Comparison of ENCODE assay signal across 18 mouse cellular contexts in genomic region chr2:35625007-35625380, GRCm38 (mm10).
DNase-seq lines count a peak whose midpoint lies in the region; ATAC-seq lines count a peak whose summit lies in the region.
"Had no signal": no experiment of that assay in that cellular context is flagged by ENCODE, and none has a peak within 500 bp of the region (broad histone marks: within the 10 kb centered on the region; RNA-seq: fewer than 3 reads in every experiment).

No protein-coding gene starts in this region.

- H3K4me2 ChIP-seq in heart, embryonic 14.5 days (ENCODE audit: low read length): peak overlapping the region; percentile 81; the same call in 1 of the 2 replicates
- H3K4me2 ChIP-seq in limb, embryonic 13.5 days (replicated peaks): peak overlapping the region; percentile 80; the same call in 1 of the 2 replicates
- H3K4me2 ChIP-seq: forebrain, embryonic 12.5 days; hindbrain, embryonic 14.5 days had no signal

- H3K4me1 ChIP-seq in heart, embryonic 10.5 days: peaks cover 99% of the 10 kb centered on the region
- peaks cover 80 to 89% of the 10 kb centered on the region in 2 experiments for H3K4me1 ChIP-seq in heart, embryonic 14.5 days (ENCODE audit: control insufficient read depth in 2 of 2, insufficient read depth in 2 of 2, low read length in 2 of 2)
- H3K4me1 ChIP-seq in limb, embryonic 13.5 days: peaks cover 81% of the 10 kb centered on the region

- ATAC-seq in heart, embryonic 14.5 days (ENCODE audit: insufficient number of reproducible peaks, insufficient read depth, low FRiP score, low read depth): no peak
- no peak for ATAC-seq in limb, embryonic 13.5 days (ENCODE audit: low FRiP score, low read depth)
- ATAC-seq: forebrain, embryonic 16.5 days; intestine, embryonic 15.5 days had no signal

- H3K9me3 ChIP-seq in heart, embryonic 10.5 days: no peaks in the 10 kb centered on the region
- no peaks in the 10 kb centered on the region for H3K9me3 ChIP-seq in heart, embryonic 14.5 days (ENCODE audit: control insufficient read depth, low read length)
- H3K9me3 ChIP-seq in limb, embryonic 13.5 days: no peaks in the 10 kb centered on the region
- H3K9me3 ChIP-seq: forebrain, embryonic 12.5 days; heart, embryonic 15.5 days; hindbrain, embryonic 10.5 days; intestine, embryonic 15.5 days had no signal

- H3K36me3 ChIP-seq in heart, embryonic 10.5 days: peaks cover 22% of the 10 kb centered on the region
- peaks cover 13% of the 10 kb centered on the region; the same call in 1 of the 2 replicates for H3K36me3 ChIP-seq in heart, embryonic 14.5 days (ENCODE audit: control insufficient read depth, insufficient read depth, low read length)
- peaks cover 22% of the 10 kb centered on the region for H3K36me3 ChIP-seq in limb, embryonic 13.5 days
- H3K36me3 ChIP-seq: heart, embryonic 15.5 days; intestine, embryonic 15.5 days had no signal

- intact Hi-C loops in heart, postnatal 10 days (cut with DNase I): no loop called here

- peak; percentile 70 for DNase-seq in cerebellum, adult 9-11 months
- no peak for DNase-seq in cerebellum, adult 9-10 months
- DNase-seq in heart, embryonic 10.5 days (ENCODE audit: low spot score): no peak
- DNase-seq in heart, adult 11 months: no peak
- DNase-seq in heart, postnatal 10 days: no peak
- no peak for DNase-seq in ovary, postnatal 36 days (ENCODE audit: low spot score)
- DNase-seq: adrenal gland, adult 2 months; adrenal gland, postnatal 25 days; gastrocnemius, postnatal 25 days; kidney, adult 18-20 months had no signal

- no peak overlapping the region for H3K9ac ChIP-seq in heart, embryonic 14.5 days (ENCODE audit: low read length)
- no peak overlapping the region for H3K9ac ChIP-seq in limb, embryonic 13.5 days
- H3K9ac ChIP-seq: forebrain, embryonic 12.5 days; heart, embryonic 15.5 days; hindbrain, embryonic 14.5 days; intestine, embryonic 15.5 days had no signal

- H3K27me3 ChIP-seq in heart, embryonic 10.5 days (ENCODE audit: insufficient read depth, poor library complexity, severe bottlenecking): no peaks in the 10 kb centered on the region
- no peaks in the 10 kb centered on the region for H3K27me3 ChIP-seq in heart, embryonic 14.5 days (ENCODE audit: control insufficient read depth, insufficient read depth, low read length)
- no peaks in the 10 kb centered on the region for H3K27me3 ChIP-seq in limb, embryonic 13.5 days
- H3K27me3 ChIP-seq: forebrain, embryonic 12.5 days; heart, embryonic 15.5 days; intestine, embryonic 15.5 days had no signal

- H3K27ac ChIP-seq in heart, embryonic 10.5 days: peak overlapping the region; percentile 94; the same call in 1 of the 2 replicates
- no peak overlapping the region for H3K27ac ChIP-seq in heart, embryonic 14.5 days (replicated peaks in 1 of 2; ENCODE audit: control insufficient read depth in 1 of 2, insufficient read depth in 1 of 2, low read depth in 2 of 2, low read length in 2 of 2)
- H3K27ac ChIP-seq in limb, embryonic 13.5 days: no peak overlapping the region
- H3K27ac ChIP-seq: forebrain, embryonic 12.5 days; heart, embryonic 15.5 days; hindbrain, embryonic 10.5 days; hindbrain, embryonic 14.5 days; intestine, embryonic 15.5 days had no signal

- WGBS in heart, embryonic 10.5 days: 82% methylated on average over 6 of the region's 6 CpGs
- WGBS in heart, embryonic 14.5 days: 76% methylated on average over 6 of the region's 6 CpGs
- 91% methylated on average over 6 of the region's 6 CpGs for WGBS in limb, embryonic 13.5 days

- H3K4me3 ChIP-seq in heart, embryonic 10.5 days: peak overlapping the region; percentile 6; the same call in 1 of the 2 replicates
- no peak overlapping the region for H3K4me3 ChIP-seq in heart, embryonic 14.5 days (ENCODE audit: control insufficient read depth in 1 of 2, insufficient read depth in 1 of 2, low read depth in 1 of 2, low read length in 2 of 2)
- H3K4me3 ChIP-seq in limb, embryonic 13.5 days: no peak overlapping the region
- H3K4me3 ChIP-seq: forebrain, embryonic 12.5 days; heart, embryonic 15.5 days; hindbrain, embryonic 10.5 days had no signal
